Mouse (Mus musculus) ES-Bruce4 (cell line): ENCODE results near the gene Pagr1a.

Source experiments
- CTCF ChIP-seq: IDR thresholded peaks from one replicate; pipeline ENCODE4 v1.8.1; 2011; ENCODE audit warnings: low read depth, low read length
- EP300 ChIP-seq: IDR thresholded peaks from 2 replicates; pipeline ENCODE4 v1.6.1; 2011; ENCODE audit warnings: low read depth, low read length; ENCODE audit not compliant: insufficient read depth
- POLR2A ChIP-seq: IDR thresholded peaks from one replicate; pipeline ENCODE4 v1.8.1; 2011; ENCODE audit warnings: low read length; ENCODE audit not compliant: insufficient read depth

DNA sequence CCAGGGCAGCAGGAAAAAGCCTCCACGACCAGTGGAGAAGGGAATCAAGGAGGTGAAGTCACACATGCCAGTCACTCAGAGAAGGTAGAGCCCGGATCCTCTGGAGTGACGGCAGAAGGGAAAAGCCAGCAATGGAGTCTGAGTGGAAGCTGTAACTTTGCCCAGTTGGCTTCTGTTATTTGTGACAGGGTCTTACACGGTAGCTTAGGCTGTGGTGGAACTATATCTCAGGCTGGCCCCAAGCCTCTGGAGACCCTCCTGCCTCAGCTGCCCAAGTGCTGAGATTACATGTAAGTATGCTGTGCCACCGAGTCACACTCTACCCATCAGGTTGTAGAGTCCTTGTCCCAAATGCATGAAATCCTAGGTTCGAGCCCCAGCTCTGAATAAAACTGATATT, 3.8 kb downstream of the Pagr1a start:
- no peak for TF ChIP-seq EP300
- TF ChIP-seq POLR2A: no peak
- TF ChIP-seq CTCF: no peak
